Mouse (Mus musculus) B cell, adult 2 months (primary cell): Measurements from ENCODE around the gene Sdc4.

Experiments used
- DNase-seq, 2 experiments: peaks; one replicate each; pipeline ENCODE4 v3.0.0; 2022

Sdc4 gene

DNA sequence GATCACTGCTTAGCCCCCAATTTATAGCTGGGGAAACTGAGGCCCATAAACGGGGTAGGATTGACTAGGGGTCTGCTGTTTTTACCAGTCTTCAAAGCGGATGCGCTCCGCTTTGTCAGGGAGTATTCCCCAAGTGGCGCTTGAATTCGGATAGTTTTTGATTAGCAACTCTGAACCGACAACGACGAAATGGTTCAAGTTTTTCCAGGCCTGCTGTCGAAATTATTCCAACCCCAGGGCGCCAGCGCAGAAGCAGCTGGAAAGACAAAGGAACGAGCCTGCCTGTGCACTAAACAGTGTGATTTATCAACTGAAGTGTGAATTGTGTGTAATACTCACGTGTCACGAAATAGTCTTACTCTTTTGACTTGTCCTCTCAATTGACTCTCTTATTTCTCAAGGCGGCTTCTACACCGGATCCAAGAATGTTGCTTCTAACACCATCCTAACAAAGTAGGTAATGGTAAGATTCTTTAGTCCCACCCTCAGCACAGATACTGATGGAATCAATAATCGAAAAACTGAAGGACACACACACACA, at the start of gene Sdc4:
TSS of gene Sdc4 (minus strand) at position 428 of the 541 bp plus-strand sequence.
- DNase-seq: peak in 1 of 2 experiments; percentile 27

DNA sequence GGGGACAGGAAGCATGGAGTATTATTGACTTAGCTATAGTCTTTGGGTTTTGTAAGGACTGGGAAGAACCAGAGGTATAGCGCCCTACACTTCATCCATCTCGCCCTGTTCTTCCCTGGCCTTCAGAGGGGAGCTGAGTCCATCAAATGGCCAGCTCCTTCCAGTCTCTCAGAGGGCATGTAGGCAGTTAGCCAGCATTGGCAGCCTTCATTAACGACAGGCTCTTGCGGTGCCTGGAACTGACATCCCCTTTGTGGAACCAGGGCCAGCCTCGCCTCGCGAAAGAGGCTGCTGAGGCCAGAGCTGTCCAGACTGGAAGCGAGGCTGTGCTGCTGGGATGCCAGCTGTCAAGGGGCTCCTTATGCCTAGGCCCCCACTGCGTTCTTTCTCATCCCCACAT, 44.1 kb upstream of the Sdc4 start:
- no peak for DNase-seq

DNA sequence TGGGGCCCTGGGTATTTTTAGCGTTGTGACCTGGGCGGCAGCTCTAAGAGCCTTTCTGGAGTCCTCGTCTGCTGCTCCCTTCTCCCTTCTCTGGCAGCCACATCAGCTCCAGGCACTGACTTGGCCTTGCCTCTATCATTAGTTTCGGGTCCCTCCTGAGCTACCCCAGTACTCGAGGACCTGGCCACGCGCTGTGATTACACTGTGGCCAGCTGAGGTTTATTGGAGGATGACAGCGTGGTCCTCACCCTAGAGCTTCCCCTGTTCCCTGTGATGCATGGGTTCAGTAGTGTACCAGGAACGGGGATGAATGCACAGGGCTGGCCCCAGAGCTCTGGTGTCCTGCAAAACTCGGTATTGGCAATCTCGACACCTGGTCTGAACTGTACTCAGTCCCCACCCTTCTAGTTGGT, 43.4 kb upstream of the Sdc4 start:
- no peak for DNase-seq

DNA sequence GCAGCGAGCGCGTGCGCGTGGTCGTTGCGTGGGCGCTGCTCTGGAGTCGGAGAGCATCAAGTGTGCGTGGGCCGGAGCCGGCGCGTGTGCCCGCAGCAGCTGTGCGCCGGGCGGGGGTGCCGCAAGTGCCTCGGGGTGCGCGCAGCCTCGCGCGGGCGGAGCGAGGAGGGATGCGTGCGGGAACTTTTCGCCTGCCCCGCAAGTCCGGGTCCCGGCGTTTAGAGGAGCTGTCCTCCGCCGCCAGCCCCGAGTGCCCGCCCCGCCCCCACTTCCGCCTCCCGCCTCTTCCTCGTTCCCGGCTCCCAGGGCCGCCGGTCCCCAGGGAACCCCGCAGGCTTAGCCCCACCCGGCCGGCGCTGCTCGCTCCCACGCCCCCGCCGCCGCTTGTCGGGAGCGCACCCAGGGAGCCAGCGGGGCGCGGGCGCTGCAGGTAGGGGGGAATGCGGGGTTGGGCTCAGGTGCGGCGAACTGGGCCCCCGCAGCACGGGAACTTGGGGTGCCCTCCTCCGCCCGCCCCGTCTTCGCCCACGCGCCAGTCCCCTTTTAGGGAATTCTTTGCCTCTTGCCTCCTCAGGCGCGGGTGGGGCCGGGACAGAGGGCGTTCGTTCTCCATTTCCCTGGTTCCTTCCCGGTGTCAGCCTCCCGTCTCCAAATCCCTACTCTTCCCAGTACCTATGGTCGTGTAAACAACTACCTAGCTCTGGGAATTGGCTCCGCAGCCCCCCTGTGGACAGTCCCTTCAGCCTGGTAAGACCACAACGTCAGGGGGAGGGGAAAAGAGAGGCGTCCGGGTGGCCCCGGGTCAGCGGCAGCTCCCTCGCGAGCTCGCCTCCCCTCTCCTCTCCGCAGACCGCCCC, 42.8 kb upstream of the Sdc4 start:
- peak; percentile 63 to 66 for DNase-seq

DNA sequence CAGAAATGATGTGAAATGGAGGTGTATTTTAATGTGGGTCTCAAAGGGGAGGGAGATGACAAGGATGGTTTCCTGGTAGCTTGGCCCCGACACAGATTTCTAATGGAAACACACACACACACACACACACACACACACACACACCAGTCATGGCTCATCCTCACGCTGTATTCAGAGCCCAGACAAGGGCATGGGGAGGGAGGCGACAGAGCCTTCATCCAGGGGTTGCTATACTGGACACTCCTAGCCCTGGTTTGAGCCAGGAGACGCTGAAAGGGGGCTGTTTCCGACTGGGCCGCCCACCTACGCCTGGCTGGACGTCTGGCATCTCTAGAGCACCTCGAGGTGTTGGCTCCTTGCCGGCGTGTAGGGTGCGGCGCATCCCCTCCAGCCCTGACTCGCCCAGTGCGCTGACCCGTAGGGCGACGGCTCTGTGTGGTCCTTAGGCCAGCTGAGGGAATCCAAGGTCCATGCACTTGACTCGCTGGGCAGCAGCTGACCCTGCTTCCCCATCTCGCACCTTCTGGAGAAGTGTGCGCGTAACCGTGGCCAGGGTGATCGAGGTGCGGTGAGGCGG, 42.1 kb upstream of the Sdc4 start, which contains the start of gene Dbndd2:
TSS of gene Dbndd2 (plus strand) at position 426 of the 577 bp plus-strand sequence.
- no peak for DNase-seq

DNA sequence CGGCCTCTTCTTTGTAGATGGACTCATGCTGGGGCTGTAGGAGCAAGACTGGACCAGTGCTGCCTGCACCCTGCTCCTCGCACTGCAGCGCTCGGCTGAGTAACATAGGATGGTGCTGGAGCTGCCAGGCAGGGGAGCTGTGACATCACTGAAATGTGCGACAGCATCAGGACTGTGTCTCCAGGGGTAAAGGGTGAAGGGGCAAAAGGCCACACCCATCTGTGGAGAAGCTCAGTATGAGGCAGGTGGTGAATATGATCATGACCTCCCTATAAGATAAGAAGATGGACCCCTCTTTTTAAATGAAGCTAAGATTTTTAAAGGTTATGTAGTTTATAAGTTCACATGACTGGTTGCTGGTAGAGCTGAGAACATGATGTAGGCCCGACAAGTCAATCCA, 29.9 kb upstream of the Sdc4 start, which contains the start of gene Trp53tg5:
TSS of gene Trp53tg5 (minus strand) at position 101 of the 400 bp plus-strand sequence.
- DNase-seq: no peak

DNA sequence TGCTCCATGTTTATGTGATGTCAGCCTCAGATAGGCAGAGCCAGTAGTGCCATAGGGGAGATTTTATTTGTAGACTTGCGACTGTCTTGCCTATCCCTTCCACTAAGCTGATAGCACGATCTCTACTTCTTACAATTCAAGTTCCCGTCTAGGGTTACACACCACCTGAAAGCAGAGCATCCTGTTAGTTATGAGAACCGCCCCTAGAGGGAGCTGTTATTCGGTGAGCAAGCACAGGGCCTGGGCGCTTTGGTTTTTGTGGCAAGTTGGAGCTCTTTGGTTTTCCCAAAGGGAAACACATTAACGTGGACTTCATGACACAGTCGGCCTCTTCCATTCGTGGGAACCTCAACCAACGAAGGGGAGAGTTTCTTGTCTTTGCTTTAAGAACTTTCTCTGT, 26.6 kb upstream of the Sdc4 start:
- DNase-seq: peak; percentile 71 to 75

DNA sequence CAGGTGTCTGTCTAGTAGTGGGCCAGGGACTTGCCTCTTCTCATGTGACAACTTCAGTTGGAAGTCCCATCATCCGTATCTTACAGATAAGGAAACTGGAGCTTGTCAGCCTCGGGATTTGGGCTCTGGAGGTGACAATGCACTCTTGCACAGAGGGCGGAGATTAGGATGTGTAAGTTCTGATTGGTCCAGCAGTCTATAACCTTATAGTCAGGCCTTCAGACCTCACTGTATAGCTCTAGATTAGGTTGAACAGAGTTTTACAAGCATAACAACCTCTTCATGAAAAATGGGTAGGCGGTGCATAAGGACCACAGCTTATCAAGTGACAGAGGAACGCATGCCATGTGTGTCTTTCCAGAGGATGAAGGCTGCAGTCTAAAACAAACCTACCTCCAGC, 23.1 kb upstream of the Sdc4 start:
- DNase-seq: no peak

DNA sequence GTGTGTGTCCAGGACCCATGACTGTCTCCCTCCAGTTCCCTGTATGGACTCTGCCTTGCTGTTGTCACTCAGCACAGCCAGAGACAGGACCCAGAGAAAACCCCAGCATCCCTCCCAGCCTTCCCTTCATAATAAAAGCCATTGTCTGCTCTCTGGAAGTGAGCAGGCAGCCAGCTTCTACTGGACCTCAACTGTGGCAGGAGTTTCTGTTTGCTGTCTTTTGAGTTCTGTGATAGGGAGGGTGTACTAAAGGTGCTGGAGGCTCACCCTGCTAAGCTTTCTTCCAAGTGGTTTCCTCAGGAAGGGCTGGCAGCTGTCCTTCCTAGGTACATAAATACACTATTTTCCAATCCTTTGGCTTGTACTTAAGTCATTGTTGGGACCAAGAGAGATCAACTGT, 21.5 kb upstream of the Sdc4 start:
- no peak for DNase-seq

DNA sequence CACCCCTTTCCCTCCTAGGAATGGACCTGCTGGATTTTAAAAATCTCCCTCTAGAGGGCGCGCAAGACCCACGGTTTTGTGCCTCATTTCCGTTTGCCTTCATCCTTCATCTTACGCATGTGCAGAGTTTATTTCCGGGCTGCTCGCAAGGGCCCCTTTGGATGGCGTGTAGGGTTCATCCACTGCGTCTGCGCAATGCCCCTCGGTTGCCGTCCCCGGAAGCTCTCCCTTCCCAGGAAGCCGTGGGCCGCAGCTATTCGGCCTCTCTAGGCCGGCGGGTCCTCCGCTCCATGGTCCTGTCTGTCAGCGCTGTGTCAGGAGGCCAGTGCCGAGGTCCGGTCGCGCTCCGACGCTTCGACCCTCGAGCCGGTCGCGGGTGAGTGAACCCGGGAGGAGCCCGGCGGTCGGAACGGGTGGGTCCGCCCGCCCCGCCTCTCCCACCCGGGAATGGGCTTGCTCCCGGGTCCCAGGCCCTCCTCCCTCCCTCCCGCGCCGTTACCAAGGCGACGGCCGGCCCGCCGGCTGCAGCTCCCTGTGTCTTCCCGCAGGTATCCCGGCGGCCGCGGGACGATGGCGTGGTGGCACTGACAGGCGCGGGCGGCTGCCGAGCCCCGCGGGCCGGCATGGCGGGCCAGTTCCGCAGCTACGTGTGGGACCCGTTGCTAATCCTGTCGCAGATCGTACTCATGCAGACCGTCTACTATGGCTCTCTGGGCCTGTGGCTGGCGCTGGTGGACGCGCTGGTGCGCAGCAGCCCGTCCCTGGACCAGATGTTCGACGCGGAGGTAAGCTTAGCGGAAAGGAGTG, 17.3 kb upstream of the Sdc4 start, which contains the start of gene Gm20458:
TSS of gene Gm20458 (plus strand) at position 223 of the 807 bp plus-strand sequence.
- peak; percentile 91 to 93 for DNase-seq

DNA sequence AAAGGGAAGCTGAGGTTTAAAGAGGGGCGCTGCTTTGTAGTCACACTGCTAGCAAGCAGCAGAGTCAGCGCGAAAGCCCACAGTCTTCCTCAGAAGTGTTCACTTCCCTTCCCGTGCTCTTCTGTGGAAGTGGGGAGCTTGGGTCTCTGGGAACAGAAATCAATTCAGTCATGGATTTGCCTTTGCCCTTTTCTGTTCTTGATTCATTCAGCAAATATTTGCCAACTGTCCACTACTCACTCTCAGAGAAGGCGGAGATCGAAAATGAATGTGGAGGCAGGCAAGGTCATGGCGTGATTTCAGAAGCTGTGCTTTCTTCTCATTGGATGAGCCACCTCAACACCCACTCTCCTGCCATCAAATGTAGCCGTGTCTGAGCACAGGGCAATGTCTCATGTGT, 14.8 kb upstream of the Sdc4 start:
- peak in 1 of 2 experiments; percentile 38 for DNase-seq

DNA sequence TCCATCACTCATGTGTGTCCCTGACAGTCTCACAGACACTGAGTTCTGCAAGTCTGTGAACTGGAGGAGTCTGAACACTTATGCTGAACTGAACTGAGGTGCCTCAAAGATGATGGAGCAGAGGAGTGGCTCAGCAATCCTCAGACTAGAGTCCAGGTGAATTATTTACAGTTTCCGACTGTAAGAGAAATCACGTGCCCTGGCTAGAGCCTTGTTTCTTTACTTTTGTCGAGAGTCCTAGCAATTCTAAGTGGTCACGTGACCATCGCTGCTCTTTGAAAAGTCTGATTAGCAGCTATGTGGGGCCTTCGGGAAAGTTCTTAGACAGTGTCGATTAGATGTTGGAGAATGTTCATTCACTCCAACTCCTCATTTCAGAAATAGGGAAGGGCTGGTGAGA, 14.3 kb upstream of the Sdc4 start:
- DNase-seq: no peak

DNA sequence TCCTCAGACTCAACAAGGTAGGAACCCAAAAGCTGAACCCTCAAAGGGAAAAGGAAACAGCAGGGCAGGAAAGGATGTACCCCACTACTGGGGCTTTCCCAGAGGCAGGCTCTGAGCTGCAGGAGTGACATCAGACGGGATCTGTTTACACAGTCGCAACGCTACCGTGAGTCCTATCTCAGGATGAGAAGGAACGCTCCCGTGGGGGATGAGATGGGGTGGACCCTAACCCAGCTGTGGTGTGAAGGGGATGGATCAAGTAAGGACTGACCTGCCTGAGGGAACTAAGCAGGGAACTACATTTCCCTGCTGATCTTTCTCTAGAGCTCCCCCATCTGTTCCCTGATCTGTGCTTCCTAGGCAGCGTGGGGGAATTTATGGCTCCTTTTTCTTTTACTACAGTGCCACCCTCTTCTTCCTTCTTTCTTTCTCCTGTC, 13.2 kb upstream of the Sdc4 start, which contains the start of gene Sys1:
TSS of gene Sys1 (plus strand) at position 101 of the 437 bp plus-strand sequence.
- peak; percentile 61 to 67 for DNase-seq

DNA sequence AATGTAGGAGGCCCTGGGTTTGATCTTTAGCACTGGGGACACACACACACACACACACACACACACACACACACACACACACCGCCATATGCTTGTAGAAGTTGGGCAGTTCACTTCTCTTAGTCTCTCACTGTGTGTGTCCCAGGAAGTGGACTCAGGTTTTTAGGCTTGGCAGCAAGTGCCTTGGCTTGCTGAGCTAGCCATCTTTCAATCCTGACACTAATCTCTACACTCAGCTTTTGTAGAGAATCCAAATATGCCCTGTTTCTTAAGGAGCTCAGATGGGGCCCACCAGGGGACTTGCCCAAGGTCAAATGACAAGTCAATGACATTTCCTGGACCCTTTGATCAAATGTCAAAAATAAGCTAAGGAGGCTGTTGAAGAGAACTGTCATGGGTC, 12.7 kb upstream of the Sdc4 start:
- no peak for DNase-seq

DNA sequence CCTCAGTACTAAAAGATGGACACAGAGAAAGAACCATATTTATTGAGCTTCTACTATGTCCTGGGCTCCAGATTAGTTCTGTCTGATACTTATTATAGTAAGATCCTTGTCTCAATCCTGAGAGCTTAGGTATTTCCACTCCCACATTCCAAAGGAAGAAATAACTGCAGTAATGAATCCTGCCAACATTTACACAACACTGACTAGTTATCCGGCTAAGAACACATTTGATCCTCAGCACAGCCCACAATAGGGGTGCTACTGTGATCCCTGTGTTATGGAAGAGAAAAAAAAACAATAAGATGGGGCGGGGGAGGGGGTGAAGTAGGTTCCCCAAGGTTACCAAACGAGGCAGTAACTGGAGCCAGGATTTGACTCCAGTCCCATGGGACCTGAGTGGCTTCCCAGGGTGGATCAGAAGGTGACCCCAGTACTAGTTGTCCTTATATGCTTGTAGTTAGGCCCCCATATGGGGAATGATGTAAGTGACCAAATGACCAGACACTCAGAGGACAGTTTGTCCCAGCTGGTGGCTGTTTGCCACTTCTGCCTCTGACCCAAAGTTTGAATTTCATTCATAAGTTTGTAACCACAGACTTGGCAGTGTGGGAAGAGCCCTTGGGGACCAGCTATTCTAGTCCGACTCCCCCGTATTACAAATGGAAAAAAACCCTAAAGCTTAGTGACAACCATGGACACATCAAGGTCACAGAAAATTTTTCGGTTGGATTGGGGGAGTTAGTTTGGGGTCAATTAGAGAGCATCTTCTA, 11.9 kb upstream of the Sdc4 start:
- DNase-seq: no peak

DNA sequence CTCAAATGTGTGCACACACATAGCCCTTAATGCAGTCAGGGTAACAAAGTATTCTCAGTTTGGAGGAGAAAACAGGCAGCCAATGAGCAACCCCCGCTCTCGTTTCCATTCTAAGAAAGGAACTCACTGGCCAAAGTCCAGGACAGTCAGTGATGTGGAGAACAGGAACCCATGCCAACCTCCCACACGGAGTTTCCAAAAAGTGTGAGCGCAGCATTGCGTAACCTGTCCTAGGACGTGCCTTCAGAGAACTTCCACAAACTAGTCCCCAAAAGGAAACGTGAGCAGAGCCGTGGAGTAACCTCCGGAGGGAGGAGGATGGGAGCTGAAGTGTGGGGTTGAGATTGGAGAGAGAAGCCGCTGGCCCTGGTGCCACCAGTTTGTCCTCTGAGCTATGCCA, 11.2 kb upstream of the Sdc4 start:
- no peak for DNase-seq

DNA sequence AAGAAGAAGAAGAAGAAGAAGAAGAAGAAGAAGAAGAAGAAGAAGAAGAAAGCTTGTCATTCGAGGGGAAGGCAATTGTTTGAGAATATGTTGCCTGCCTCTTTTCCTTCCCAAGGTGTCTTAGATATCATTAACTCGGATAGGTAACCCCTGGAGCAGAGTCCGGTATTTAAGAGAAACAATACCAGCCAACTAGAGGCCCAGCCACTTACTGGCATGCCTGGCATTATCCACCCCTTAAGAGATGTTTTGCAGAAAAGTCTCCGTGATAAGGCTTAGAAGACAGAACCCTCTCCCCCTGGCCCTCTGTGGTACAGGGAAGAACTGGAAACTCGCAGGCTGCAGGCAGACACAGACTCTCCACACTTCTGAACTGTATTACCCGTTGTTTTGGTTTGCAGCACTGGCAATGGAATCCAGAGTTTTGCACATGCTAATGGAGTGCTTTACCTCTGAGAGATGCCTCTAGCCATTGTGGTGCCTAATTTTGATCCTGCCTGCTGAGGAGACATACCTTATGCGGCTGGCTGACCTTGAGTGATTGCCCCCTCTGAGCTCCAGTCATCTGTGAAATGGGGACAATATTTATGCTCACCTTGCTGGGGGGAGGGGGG, 10.3 kb upstream of the Sdc4 start:
- no peak for DNase-seq

DNA sequence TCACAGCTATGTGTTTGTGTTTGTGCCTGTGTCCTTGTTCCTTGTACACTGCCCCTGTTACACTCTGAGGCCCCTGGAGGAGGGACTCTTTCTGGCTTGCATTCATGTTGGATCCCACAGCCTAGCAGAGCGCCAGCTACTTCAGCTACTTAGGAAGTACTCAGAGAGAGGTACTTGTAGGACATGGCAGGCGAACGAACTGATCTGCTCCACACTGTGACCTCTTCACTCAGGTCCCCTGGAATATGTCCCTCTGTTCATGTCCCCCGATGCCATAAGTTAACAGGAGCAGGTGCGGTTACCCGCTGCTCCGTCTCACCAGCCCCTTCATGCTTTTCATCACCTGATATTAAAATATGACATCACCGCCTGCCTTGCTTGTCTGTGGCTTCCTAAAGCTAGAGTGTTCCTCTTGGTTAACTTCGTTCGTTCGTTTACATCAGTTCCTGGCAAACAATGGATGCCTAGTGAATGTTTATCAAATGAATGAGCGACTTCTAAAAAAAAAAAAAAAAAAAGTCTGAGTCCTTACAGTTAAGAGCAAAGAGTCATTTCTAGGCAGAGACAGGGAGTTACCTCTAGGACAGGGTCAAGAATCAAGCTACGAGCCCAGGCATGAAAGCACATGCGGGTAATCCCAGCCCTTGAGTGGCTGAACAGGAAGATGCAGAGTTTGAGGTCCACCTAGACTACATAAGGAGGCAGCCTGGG, 9.5 kb upstream of the Sdc4 start:
- no peak for DNase-seq

DNA sequence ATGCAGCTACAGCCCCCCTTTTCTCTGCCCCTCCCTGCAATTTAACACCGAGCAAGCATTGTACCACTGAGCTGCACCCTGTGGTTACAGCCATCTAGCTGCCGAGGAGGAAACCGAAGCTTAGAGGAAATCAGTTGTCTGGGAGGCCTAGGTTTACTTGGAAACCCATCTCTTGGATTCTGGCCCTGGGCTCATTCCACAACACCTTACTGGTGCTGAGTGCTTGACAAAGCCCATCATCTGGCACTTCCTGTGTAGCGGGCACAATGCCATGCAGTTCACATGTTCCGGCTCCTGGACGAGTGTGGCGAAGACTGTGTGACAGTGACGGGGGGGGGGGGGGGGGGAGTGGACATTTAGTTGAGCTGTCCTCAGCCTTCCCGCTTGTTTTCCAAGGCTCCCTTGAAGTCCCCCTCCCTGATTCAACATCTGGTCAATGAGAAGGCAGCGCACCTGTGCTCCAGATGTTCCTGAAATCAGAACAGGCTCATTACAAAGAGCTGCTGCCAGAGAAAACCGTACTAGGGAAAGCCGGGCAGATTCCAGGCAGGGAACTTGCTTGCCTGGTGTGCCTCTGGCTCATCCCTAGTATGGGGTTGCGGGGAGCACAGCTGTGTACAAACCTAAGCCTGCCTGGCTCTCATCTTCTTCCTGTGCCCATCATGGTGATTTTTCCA, 8.5 kb upstream of the Sdc4 start:
- no peak for DNase-seq

DNA sequence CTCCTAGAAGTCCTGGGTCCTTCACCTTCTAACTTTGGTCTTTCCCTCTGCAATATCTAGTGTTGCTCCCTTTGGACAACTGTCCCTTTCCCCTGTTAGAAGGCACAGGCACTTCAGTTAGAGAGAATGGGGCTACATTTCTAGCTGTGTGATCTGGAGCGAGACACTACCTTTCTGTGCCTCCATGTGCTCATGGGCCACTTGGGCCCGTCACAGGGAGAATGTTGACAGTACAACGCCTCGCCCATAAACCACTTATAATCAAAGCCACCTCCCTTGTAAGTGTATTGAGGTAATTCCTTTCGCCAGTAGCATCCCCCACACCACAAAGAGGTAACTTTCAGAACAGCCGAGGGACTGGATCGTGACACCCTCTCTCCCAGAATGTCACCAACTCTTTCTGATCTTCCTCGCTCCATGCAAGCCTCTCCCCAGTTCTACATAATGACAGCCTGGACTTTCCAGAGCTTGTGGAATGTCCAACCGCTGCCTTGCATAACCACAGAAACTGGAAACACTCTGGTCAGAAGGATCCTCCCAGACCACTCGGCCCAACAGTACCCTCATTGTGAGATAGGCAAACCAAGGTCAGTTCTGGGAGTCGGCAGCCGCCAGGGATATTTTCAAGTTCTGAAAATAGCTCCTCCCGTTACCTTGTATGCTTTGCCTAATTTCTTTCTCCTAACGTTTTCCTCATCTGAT, 5.8 kb upstream of the Sdc4 start:
- no peak for DNase-seq
